Mouse (Mus musculus): ENCODE data around the gene Unc45a. TPM values are rescaled to one million over a fixed set of nuclear protein-coding genes. Genes with fewer than 3 reads are reported as not detected.
"Not testable (repeated sequence)": the region's sequence is repeated elsewhere in the genome, so short reads cannot be mapped to it uniquely, and the experiment has no call there.

The Unc45a gene
- polyA plus RNA-seq, 1 experiment from 2014 or later = 29.6 TPM

- Histone ChIP-seq H3K4me3 (ENCODE audit: low read depth, low read length) (peak overlapping the region; percentile 52; the same call in 1 of the 2 replicates), H3K27ac (ENCODE audit: low read depth, low read length) (0 out of 2 replicates have a peak overlapping the region, but pooled peaks have one; percentile 86), H3K4me2 (ENCODE audit: low read length) (peak overlapping the region; percentile 83), H3K36me3 (ENCODE audit: control insufficient read depth, insufficient read depth, low read length) (peaks cover 58% of the 10 kb centered on the region)
- WGBS = 55% methylated on average over 5 of the region's 5 CpGs
- not testable (repeated sequence) for H3K4me1 ChIP-seq (ENCODE audit: control insufficient read depth, insufficient read depth, low read length); H3K27me3 ChIP-seq (replicated peaks; ENCODE audit: control insufficient read depth, insufficient read depth, low read length); DNase-seq (ENCODE audit: low spot score); H3K9ac ChIP-seq (ENCODE audit: low read length); ATAC-seq; H3K9me3 ChIP-seq (replicated peaks; ENCODE audit: control insufficient read depth, low read length)
These were observed 16.0 kb downstream of the Unc45a start for GRCm38 (mm10) chr7:80324816-80325119.

GRCm38 (mm10) chr7:80324043-80324815, 16.6 kb downstream of the Unc45a start, which contains the start of gene Rccd1:
Gene Rccd1, minus strand, starts transcription at chr7:80324454.
- peaks cover 9% of the 10 kb centered on the region for H3K4me1 ChIP-seq (ENCODE audit: control insufficient read depth, insufficient read depth, low read length)
- H3K27ac ChIP-seq (ENCODE audit: low read depth, low read length) = peak within 1 kb of the TSS; percentile 86
- H3K9ac ChIP-seq (ENCODE audit: low read length) = peak within 1 kb of the TSS; percentile 72
- H3K9me3 ChIP-seq (replicated peaks; ENCODE audit: control insufficient read depth, low read length) = no peaks in the 10 kb centered on the region
- peak within 1 kb of the TSS; percentile 83 for H3K4me2 ChIP-seq (ENCODE audit: low read length)
- peaks cover 56% of the 10 kb centered on the region for H3K36me3 ChIP-seq (ENCODE audit: control insufficient read depth, insufficient read depth, low read length)
- H3K4me3 ChIP-seq (ENCODE audit: low read depth, low read length) = peak within 1 kb of the TSS; percentile 52
- ATAC-seq (peak; percentile 100), DNase-seq (ENCODE audit: low spot score) (peak; percentile 99)
- WGBS = 3% methylated on average over 38 of the region's 38 CpGs
- no peaks in the 10 kb centered on the region for H3K27me3 ChIP-seq (replicated peaks; ENCODE audit: control insufficient read depth, insufficient read depth, low read length)

DNA sequence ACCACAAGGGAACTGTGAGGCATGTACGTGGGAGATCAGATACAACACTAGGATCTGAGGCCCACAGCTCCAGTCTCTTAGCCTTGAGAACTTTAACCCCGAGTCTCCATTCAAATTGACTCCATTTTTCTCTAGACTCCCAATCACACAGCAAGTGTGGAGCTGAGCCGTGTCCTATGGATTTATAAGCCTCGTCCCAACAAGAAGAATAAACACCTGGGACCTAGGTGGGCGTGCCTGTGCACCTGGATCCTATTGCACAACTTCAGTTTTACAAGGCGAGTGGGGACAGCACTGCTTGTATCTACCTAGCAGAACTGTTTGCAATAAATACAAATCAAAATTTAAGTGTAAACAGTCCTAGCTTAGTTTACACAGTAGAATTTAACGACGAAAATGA, 17.5 kb downstream of the Unc45a start:
- WGBS = 22% methylated on average over 8 of the region's 8 CpGs
- H3K9me3 ChIP-seq (replicated peaks; ENCODE audit: control insufficient read depth, low read length) = no peaks in the 10 kb centered on the region
- peaks cover 9% of the 10 kb centered on the region for H3K4me1 ChIP-seq (ENCODE audit: control insufficient read depth, insufficient read depth, low read length)
- DNase-seq (ENCODE audit: low spot score) (no peak), ATAC-seq (no peak)
- no peak overlapping the region for H3K27ac ChIP-seq (ENCODE audit: low read depth, low read length)
- peaks cover 55% of the 10 kb centered on the region for H3K36me3 ChIP-seq (ENCODE audit: control insufficient read depth, insufficient read depth, low read length)
- no peaks in the 10 kb centered on the region for H3K27me3 ChIP-seq (replicated peaks; ENCODE audit: control insufficient read depth, insufficient read depth, low read length)
- H3K4me2 ChIP-seq (ENCODE audit: low read length) = peak overlapping the region; percentile 83
- H3K9ac ChIP-seq (ENCODE audit: low read length) = peak overlapping the region; percentile 72
- H3K4me3 ChIP-seq (ENCODE audit: low read depth, low read length) = peak overlapping the region; percentile 52

DNA sequence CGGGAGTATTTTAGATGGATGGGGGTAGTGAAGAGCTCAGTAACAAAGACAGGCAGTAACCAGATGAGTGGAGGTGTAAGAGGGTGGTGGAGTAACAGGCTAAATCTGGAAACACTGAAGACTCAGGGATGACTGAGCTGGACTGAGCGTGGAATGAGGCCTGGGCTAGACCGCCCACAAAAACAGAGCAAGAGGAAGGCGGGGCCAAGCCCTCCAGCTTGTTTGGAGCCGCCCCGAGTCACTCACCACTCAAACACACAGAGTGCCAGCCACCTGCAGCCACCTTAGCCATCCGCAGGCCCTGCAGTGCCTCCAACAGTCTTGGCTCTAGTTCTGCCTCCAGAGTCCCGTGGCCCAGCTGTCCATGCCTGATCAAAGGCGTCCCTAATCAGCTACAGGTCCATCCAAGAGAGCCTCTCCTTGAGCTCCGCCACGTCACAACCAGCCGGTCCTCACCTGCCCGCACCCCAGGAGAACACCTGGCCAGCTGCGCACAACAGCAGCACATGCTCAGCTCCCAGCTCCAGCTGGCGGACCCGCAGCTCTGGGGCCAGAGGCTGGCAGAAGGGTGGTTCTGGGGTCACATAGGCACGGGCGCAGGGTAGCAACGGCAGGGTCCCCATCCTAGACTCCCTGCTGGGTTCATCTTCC, 20.8 kb downstream of the Unc45a start:
- no peak overlapping the region for H3K9ac ChIP-seq (ENCODE audit: low read length)

GRCm38 (mm10) chr7:80318670-80319069, 22.1 kb downstream of the Unc45a start:
- H3K9ac ChIP-seq (ENCODE audit: low read length) = no peak overlapping the region
- H3K27ac ChIP-seq (ENCODE audit: low read depth, low read length) = no peak overlapping the region
- no peak for DNase-seq (ENCODE audit: low spot score)
- peaks cover 9% of the 10 kb centered on the region for H3K4me1 ChIP-seq (ENCODE audit: control insufficient read depth, insufficient read depth, low read length)
- no peak overlapping the region for H3K4me2 ChIP-seq (ENCODE audit: low read length)
- no peaks in the 10 kb centered on the region for H3K27me3 ChIP-seq (replicated peaks; ENCODE audit: control insufficient read depth, insufficient read depth, low read length)
- peaks cover 59% of the 10 kb centered on the region for H3K36me3 ChIP-seq (ENCODE audit: control insufficient read depth, insufficient read depth, low read length)
- 91% methylated on average over 4 of the region's 4 CpGs for WGBS
- no peaks in the 10 kb centered on the region for H3K9me3 ChIP-seq (replicated peaks; ENCODE audit: control insufficient read depth, low read length)
- ATAC-seq = no peak
- H3K4me3 ChIP-seq (ENCODE audit: low read depth, low read length) = no peak overlapping the region

More for the DNA sequence above, 20.8 kb downstream of the Unc45a start:
- Histone ChIP-seq H3K4me3 (ENCODE audit: low read depth, low read length) (no peak overlapping the region), H3K36me3 (ENCODE audit: control insufficient read depth, insufficient read depth, low read length) (peaks cover 47% of the 10 kb centered on the region), H3K27ac (ENCODE audit: low read depth, low read length) (no peak overlapping the region), H3K4me1 (ENCODE audit: control insufficient read depth, insufficient read depth, low read length) (peaks cover 9% of the 10 kb centered on the region), H3K9me3 (replicated peaks; ENCODE audit: control insufficient read depth, low read length) (no peaks in the 10 kb centered on the region), H3K27me3 (replicated peaks; ENCODE audit: control insufficient read depth, insufficient read depth, low read length) (no peaks in the 10 kb centered on the region), H3K4me2 (ENCODE audit: low read length) (no peak overlapping the region)
- no peak for DNase-seq (ENCODE audit: low spot score)
- WGBS = 86% methylated on average over 19 of the region's 19 CpGs
- no peak for ATAC-seq

DNA sequence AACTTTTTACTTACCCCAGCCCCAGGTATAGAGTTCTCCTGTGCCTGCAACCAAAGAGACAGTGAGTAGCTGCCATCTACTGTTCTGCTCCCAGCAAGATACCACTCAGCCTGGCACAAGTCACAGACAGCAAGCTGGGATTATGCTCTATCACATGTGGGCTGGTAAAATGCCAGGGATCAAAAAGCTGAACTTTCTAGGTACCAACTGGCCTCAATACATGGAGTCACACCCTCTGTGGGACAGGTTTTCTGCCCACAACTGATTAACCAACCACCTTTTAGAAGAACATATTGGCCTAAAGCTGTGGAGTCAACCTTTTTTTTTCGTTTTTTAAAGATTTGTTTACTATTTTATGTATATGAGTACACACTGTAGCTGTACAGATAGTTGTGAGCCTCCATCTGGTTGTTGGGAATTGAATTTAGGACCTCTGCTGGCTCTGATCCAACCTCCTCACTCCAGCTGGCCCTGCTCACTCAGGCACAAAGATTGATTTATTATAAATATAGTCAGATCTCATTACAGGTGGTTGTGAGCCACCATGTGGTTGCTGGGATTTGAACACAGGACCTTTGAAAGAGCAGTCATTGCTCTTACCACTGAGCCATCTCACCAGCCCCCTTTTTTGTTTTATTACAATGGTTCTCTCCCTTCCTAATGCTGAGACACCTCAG, 23.2 kb downstream of the Unc45a start:
- Histone ChIP-seq H3K9ac (ENCODE audit: low read length) (no peak overlapping the region), H3K4me3 (ENCODE audit: low read depth, low read length) (no peak overlapping the region), H3K9me3 (replicated peaks; ENCODE audit: control insufficient read depth, low read length) (no peaks in the 10 kb centered on the region), H3K4me1 (ENCODE audit: control insufficient read depth, insufficient read depth, low read length) (no peaks in the 10 kb centered on the region), H3K27me3 (replicated peaks; ENCODE audit: control insufficient read depth, insufficient read depth, low read length) (no peaks in the 10 kb centered on the region), H3K36me3 (ENCODE audit: control insufficient read depth, insufficient read depth, low read length) (peaks cover 70% of the 10 kb centered on the region), H3K4me2 (ENCODE audit: low read length) (no peak overlapping the region), H3K27ac (ENCODE audit: low read depth, low read length) (no peak overlapping the region)
- DNase-seq (ENCODE audit: low spot score) = no peak
- ATAC-seq = 0 out of 2 replicates have a peak, but pooled peaks have one; percentile 37
- WGBS = 59% methylated on average over 1 of the region's 1 CpGs

DNA sequence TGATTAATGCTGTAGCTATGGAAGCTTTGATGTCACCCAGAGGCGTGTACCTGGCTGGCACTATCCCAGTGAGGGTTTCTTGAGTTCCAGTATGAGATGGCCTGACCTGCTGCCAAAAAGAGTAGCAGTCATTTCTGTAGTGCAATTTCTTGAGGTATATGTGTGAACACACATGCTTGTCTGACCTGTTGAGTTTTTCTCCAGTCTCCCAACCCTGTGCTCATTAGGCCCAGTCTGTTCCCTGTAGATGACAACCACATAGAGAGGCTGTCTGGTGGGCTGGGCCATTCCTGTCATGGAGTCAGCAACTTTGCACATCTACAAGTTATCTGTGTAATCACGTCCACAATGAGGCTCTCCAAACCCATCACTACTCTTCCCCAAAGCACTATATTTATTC, 25.1 kb downstream of the Unc45a start:
- Histone ChIP-seq H3K9me3 (replicated peaks; ENCODE audit: control insufficient read depth, low read length) (no peaks in the 10 kb centered on the region), H3K27ac (ENCODE audit: low read depth, low read length) (no peak overlapping the region), H3K36me3 (ENCODE audit: control insufficient read depth, insufficient read depth, low read length) (peaks cover 84% of the 10 kb centered on the region), H3K4me2 (ENCODE audit: low read length) (no peak overlapping the region), H3K4me3 (ENCODE audit: low read depth, low read length) (no peak overlapping the region), H3K9ac (ENCODE audit: low read length) (no peak overlapping the region), H3K4me1 (ENCODE audit: control insufficient read depth, insufficient read depth, low read length) (no peaks in the 10 kb centered on the region), H3K27me3 (replicated peaks; ENCODE audit: control insufficient read depth, insufficient read depth, low read length) (no peaks in the 10 kb centered on the region)
- DNase-seq (ENCODE audit: low spot score) (no peak), ATAC-seq (no peak)
- 84% methylated on average over 2 of the region's 2 CpGs for WGBS

DNA sequence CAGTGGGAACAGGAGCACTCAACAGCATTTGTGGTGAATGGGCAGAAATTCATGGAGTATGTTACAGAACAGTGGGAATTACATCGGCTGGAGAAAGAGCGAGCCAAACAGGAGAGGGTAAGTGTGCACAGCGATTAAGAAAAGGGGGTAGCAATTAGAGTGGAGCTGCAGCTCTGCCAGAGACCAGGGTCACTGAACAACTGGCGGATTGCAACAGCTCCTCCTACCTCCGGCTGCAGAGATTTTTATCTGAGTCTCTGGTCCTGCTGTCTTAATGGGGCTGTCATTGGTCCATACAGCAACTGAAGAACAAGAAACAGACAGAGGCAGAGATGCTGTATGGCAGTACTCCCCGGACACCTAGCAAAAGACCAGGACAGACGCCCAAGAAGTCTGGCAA, 30.0 kb downstream of the Unc45a start:
- no peaks in the 10 kb centered on the region for H3K27me3 ChIP-seq (replicated peaks; ENCODE audit: control insufficient read depth, insufficient read depth, low read length)
- H3K4me1 ChIP-seq (ENCODE audit: control insufficient read depth, insufficient read depth, low read length) = no peaks in the 10 kb centered on the region
- peaks cover 86% of the 10 kb centered on the region for H3K36me3 ChIP-seq (ENCODE audit: control insufficient read depth, insufficient read depth, low read length)
- ATAC-seq = no peak
- H3K4me2 ChIP-seq (ENCODE audit: low read length) = no peak overlapping the region
- H3K9ac ChIP-seq (ENCODE audit: low read length) = no peak overlapping the region
- DNase-seq (ENCODE audit: low spot score) = no peak
- H3K4me3 ChIP-seq (ENCODE audit: low read depth, low read length) = no peak overlapping the region
- no peak overlapping the region for H3K27ac ChIP-seq (ENCODE audit: low read depth, low read length)
- WGBS = 75% methylated on average over 7 of the region's 7 CpGs
- H3K9me3 ChIP-seq (replicated peaks; ENCODE audit: control insufficient read depth, low read length) = no peaks in the 10 kb centered on the region
